Mouse (Mus musculus) ES-E14 (cell line): Measurements from ENCODE around the gene Uba52. TPM values are rescaled to one million over a fixed set of nuclear protein-coding genes. Genes with fewer than 3 reads are reported as not detected.

Source experiments
- DNase-seq: peaks from one replicate; pipeline ENCODE4 v3.0.0-alpha.2; 2013; ENCODE audit warnings: low read depth, low spot score
- H3K27ac ChIP-seq: 2 replicates; pipeline ENCODE4 v1.5.1; 2012; ENCODE audit warnings: low read depth, mild to moderate bottlenecking, low read length, moderate library complexity, mixed read lengths; ENCODE audit not compliant: poor library complexity, insufficient read depth, severe bottlenecking
- H3K36me3 ChIP-seq: 2 replicates; pipeline ENCODE4 v1.6.1; 2012; ENCODE audit warnings: mild to moderate bottlenecking, low read length, moderate library complexity, mixed read lengths; ENCODE audit not compliant: control insufficient read depth, poor library complexity, insufficient read depth, severe bottlenecking
- H3K4me1 ChIP-seq, 2 experiments: fragments of 150-350 bp in 1 of 2; sonication (generic) in 1 of 2; 2 replicates each; pipeline ENCODE4 v1.6.1; 2012; ENCODE audit warnings: low read length in 2 of 2, mild to moderate bottlenecking in 1 of 2, mixed read lengths in 1 of 2; ENCODE audit not compliant: control insufficient read depth in 2 of 2, insufficient read depth in 2 of 2, poor library complexity in 1 of 2
- H3K4me3 ChIP-seq, 2 experiments: fragments of 150-350 bp in 1 of 2; sonication (generic) in 1 of 2; 2 replicates each; pipeline ENCODE4 v1.5.1; 2012; ENCODE audit warnings: low read length in 2 of 2, low read depth in 1 of 2, mild to moderate bottlenecking in 1 of 2, mixed read lengths in 1 of 2; ENCODE audit not compliant: insufficient read depth in 1 of 2, poor library complexity in 1 of 2, severe bottlenecking in 1 of 2
- H3K9ac ChIP-seq: 2 replicates; pipeline ENCODE4 v1.6.1; 2012; ENCODE audit warnings: low read depth, mild to moderate bottlenecking, low read length, mixed read lengths; ENCODE audit not compliant: poor library complexity, insufficient read depth, severe bottlenecking
- H3K9me3 ChIP-seq: fragments of 150-350 bp; sonication (generic); 2 replicates; pipeline ENCODE4 v1.6.1; 2012; ENCODE audit warnings: low read depth, mild to moderate bottlenecking, low read length; ENCODE audit not compliant: control insufficient read depth, insufficient read depth
- CHD2 ChIP-seq: IDR thresholded peaks from 2 replicates; pipeline ENCODE4 v1.6.1; 2014; ENCODE audit warnings: mild to moderate bottlenecking, low read depth, low read length, inconsistent platforms
- HCFC1 ChIP-seq: IDR thresholded peaks from 2 replicates; pipeline ENCODE4 v1.6.1; 2012; ENCODE audit warnings: low read length, inconsistent platforms, borderline replicate concordance; ENCODE audit not compliant: insufficient read depth
- MAFK ChIP-seq: IDR thresholded peaks from 2 replicates; pipeline ENCODE4 v1.6.1; 2014; ENCODE audit warnings: mild to moderate bottlenecking, low read depth, low read length, inconsistent platforms; ENCODE audit not compliant: insufficient read depth
- ZC3H11A ChIP-seq: IDR thresholded peaks from 2 replicates; pipeline ENCODE4 v1.6.1; 2012; ENCODE audit warnings: low read depth, mild to moderate bottlenecking, inconsistent platforms, low read length, borderline replicate concordance
- ZNF384 ChIP-seq: IDR thresholded peaks from 2 replicates; pipeline ENCODE4 v1.6.1; 2012; ENCODE audit warnings: low read depth, low read length, inconsistent platforms
- in situ Hi-C, 2 experiments: fragments of 600-800 bp; cut with MboI; formaldehyde crosslinking; loops; one replicate each; pipeline ENCODE4 v1.15.1; 2025; ENCODE audit warnings: low sequenced_read_pairs in 2 of 2, inconsistent platforms in 1 of 2; ENCODE audit not compliant: unreplicated experiment in 2 of 2
- total RNA-seq: library from RNA; depleted of rRNA; stranded (reverse); fragments of 300-350 nt; gene quantifications from 2 replicates; pipeline ENCODE4 v1.2.3, GENCODE M21; 2012; rRNA removed

Gene Uba52
- 3,214 and 4,257 TPM in 2 replicates for total RNA-seq

DNA sequence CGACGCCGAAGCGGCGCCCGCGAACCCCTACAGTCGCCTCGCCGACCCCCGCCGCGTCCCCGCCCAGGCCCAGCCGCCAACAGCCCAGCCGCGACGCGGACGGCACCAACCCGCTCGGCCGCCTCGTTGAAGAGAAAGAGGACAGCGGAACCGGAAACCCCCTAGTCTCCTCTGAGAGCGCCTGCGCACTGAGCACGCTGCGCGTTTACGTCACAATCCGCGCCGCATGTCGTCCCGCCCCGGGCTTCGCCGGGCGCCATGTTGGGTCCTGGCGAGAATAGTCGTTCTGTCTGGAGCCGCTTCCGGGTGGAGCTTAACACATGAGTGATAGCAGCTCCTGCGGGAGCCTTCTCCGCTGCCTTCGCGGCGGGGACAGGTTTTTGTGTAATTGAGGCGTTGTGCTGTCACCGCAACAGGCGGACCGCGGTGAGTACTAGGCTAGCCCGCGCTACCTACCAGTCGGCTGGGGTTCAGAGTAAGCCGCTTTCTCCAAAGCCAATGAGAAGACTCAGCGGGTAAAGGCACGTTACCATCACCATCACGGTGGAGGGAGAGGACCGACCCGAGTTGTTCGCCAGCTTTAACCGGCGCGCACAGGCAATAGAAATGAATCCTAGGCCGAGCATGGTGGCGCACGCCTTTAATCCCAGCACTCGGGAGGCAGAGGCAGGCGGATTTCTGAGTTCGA, at the start of gene Uba52:
Gene Uba52, minus strand, starts transcription at position 574 of the 688 bp plus-strand sequence.
- peaks cover 39% of the 10 kb centered on the region for H3K36me3 ChIP-seq
- H3K4me1 ChIP-seq = peaks cover 0 to 1% of the 10 kb centered on the region in 2 experiments; a peak in 2 of 4 replicates
- peak; percentile 89 for DNase-seq
- peak within 1 kb of the TSS; percentile 98 for H3K9ac ChIP-seq
- TF ChIP-seq CHD2 (no peak), ZC3H11A (no peak), HCFC1 (peak; percentile 79), ZNF384 (no peak)
- peak within 1 kb of the TSS; percentile 90 to 96 for H3K4me3 ChIP-seq
- H3K9me3 ChIP-seq = no peaks in the 10 kb centered on the region
- H3K27ac ChIP-seq = peak within 1 kb of the TSS; percentile 91
- in situ Hi-C loops = no loop called here

DNA sequence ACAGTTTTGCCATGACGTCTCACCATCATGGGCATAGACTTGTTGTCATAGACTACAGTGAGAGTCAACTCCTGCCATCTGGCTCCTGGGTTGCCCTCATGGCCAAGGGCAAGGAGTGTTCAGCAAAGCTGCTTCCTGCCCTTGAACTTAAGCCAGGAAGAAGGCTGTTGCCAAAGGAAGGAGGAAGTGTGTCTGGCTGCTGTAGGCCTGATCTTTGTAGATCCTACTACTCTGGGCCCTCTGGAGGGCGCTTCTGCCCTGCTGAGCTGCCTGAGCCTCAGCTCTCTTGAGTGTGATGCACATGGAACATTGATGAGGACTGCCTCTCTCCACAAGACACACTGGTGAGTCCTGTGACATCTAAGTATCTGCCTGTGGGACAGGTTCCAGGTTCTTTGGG, 49.5 kb upstream of the Uba52 start:
- TF ChIP-seq MAFK (no peak), ZNF384 (no peak), HCFC1 (no peak), CHD2 (no peak), ZC3H11A (no peak)
- Histone ChIP-seq H3K36me3 (no peaks in the 10 kb centered on the region; the same call in 1 of the 2 replicates), H3K4me3 (no peak overlapping the region), H3K9me3 (no peaks in the 10 kb centered on the region), H3K9ac (no peak overlapping the region), H3K4me1 (peaks cover 1 to 26% of the 10 kb centered on the region in 2 experiments; a peak in 3 of 4 replicates), H3K27ac (no peak overlapping the region)
- in situ Hi-C loops = no loop called here
- DNase-seq = no peak

DNA sequence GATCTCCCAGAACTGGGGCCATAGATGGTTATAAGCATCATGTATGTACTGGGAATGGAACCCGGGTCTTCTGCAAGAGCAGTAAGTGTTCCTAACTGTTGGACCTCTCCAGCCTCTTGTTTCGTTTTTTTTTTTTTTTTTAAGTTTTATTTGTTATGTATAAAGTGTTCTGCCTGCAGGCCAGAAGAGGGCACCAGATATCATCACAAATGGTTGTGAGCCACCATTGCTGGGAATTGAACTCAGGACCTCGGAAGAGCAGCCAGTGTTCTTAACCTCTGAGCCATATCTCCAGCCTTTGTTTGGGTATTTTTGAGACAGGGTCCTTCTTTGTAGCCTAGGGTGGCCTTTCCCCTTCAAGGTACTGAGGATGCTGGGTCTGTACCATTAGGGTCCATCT, 48.4 kb upstream of the Uba52 start:
- H3K27ac ChIP-seq = no peak overlapping the region
- TF ChIP-seq ZNF384 = 0 out of 2 replicates have a peak, but pooled peaks have one; percentile 49
- no peak for TF ChIP-seq ZC3H11A
- in situ Hi-C loops = no loop called here
- no peak overlapping the region for H3K9ac ChIP-seq
- H3K36me3 ChIP-seq = no peaks in the 10 kb centered on the region; the same call in 1 of the 2 replicates
- H3K4me1 ChIP-seq = peaks cover 1 to 19% of the 10 kb centered on the region in 2 experiments; a peak in 3 of 4 replicates
- no peak overlapping the region for H3K4me3 ChIP-seq
- H3K9me3 ChIP-seq = no peaks in the 10 kb centered on the region
- DNase-seq = no peak

DNA sequence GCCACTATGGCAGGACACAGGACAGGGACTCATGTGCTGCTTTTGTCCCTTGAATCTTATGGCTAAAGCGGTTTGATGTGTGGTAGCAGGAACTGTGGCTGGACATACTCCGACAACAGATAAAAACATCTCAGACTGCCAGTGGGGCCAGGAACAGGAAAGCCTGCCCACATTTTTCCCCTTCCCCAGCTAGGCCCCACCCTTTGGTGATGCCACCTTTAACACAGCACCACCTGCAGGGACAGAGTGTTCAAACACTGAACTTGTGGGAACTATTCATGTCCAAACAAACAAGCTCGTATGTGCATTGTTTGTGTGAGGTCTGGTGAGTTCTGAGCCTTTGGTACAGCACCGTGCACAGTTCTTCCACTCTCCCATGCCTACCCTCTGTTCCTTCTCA, 47.7 kb upstream of the Uba52 start:
- peaks cover 1 to 16% of the 10 kb centered on the region in 2 experiments; a peak in 3 of 4 replicates for H3K4me1 ChIP-seq

More for the DNA sequence above, 47.7 kb upstream of the Uba52 start:
- H3K9ac ChIP-seq = no peak overlapping the region
- H3K4me3 ChIP-seq = no peak overlapping the region
- no peak overlapping the region for H3K27ac ChIP-seq
- TF ChIP-seq ZC3H11A (no peak), ZNF384 (no peak), CHD2 (no peak), HCFC1 (no peak), MAFK (no peak)
- DNase-seq = no peak
- H3K9me3 ChIP-seq = no peaks in the 10 kb centered on the region
- in situ Hi-C loops = no loop called here
- no peaks in the 10 kb centered on the region; the same call in 1 of the 2 replicates for H3K36me3 ChIP-seq
